Mouse (Mus musculus) ES-E14 (cell line): ENCODE measurements around the gene Kcnk15. TPM values are rescaled to one million over a fixed set of nuclear protein-coding genes. Genes with fewer than 3 reads are reported as not detected.

Experiments
- DNase-seq: peaks from one replicate; pipeline ENCODE4 v3.0.0-alpha.2; 2013; ENCODE audit warnings: low read depth, low spot score
- H3K27ac ChIP-seq: 2 replicates; pipeline ENCODE4 v1.5.1; 2012; ENCODE audit warnings: low read depth, mild to moderate bottlenecking, low read length, moderate library complexity, mixed read lengths; ENCODE audit not compliant: poor library complexity, insufficient read depth, severe bottlenecking
- H3K36me3 ChIP-seq: 2 replicates; pipeline ENCODE4 v1.6.1; 2012; ENCODE audit warnings: mild to moderate bottlenecking, low read length, moderate library complexity, mixed read lengths; ENCODE audit not compliant: control insufficient read depth, poor library complexity, insufficient read depth, severe bottlenecking
- H3K4me1 ChIP-seq, 2 experiments: fragments of 150-350 bp in 1 of 2; sonication (generic) in 1 of 2; 2 replicates each; pipeline ENCODE4 v1.6.1; 2012; ENCODE audit warnings: low read length in 2 of 2, mild to moderate bottlenecking in 1 of 2, mixed read lengths in 1 of 2; ENCODE audit not compliant: control insufficient read depth in 2 of 2, insufficient read depth in 2 of 2, poor library complexity in 1 of 2
- H3K4me3 ChIP-seq, 2 experiments: fragments of 150-350 bp in 1 of 2; sonication (generic) in 1 of 2; 2 replicates each; pipeline ENCODE4 v1.5.1; 2012; ENCODE audit warnings: low read length in 2 of 2, low read depth in 1 of 2, mild to moderate bottlenecking in 1 of 2, mixed read lengths in 1 of 2; ENCODE audit not compliant: insufficient read depth in 1 of 2, poor library complexity in 1 of 2, severe bottlenecking in 1 of 2
- H3K9ac ChIP-seq: 2 replicates; pipeline ENCODE4 v1.6.1; 2012; ENCODE audit warnings: low read depth, mild to moderate bottlenecking, low read length, mixed read lengths; ENCODE audit not compliant: poor library complexity, insufficient read depth, severe bottlenecking
- H3K9me3 ChIP-seq: fragments of 150-350 bp; sonication (generic); 2 replicates; pipeline ENCODE4 v1.6.1; 2012; ENCODE audit warnings: low read depth, mild to moderate bottlenecking, low read length; ENCODE audit not compliant: control insufficient read depth, insufficient read depth
- CHD2 ChIP-seq: IDR thresholded peaks from 2 replicates; pipeline ENCODE4 v1.6.1; 2014; ENCODE audit warnings: mild to moderate bottlenecking, low read depth, low read length, inconsistent platforms
- HCFC1 ChIP-seq: IDR thresholded peaks from 2 replicates; pipeline ENCODE4 v1.6.1; 2012; ENCODE audit warnings: low read length, inconsistent platforms, borderline replicate concordance; ENCODE audit not compliant: insufficient read depth
- MAFK ChIP-seq: IDR thresholded peaks from 2 replicates; pipeline ENCODE4 v1.6.1; 2014; ENCODE audit warnings: mild to moderate bottlenecking, low read depth, low read length, inconsistent platforms; ENCODE audit not compliant: insufficient read depth
- ZC3H11A ChIP-seq: IDR thresholded peaks from 2 replicates; pipeline ENCODE4 v1.6.1; 2012; ENCODE audit warnings: low read depth, mild to moderate bottlenecking, inconsistent platforms, low read length, borderline replicate concordance
- ZNF384 ChIP-seq: IDR thresholded peaks from 2 replicates; pipeline ENCODE4 v1.6.1; 2012; ENCODE audit warnings: low read depth, low read length, inconsistent platforms
- in situ Hi-C, 2 experiments: fragments of 600-800 bp; cut with MboI; formaldehyde crosslinking; loops; one replicate each; pipeline ENCODE4 v1.15.1; 2025; ENCODE audit warnings: low sequenced_read_pairs in 2 of 2, inconsistent platforms in 1 of 2; ENCODE audit not compliant: unreplicated experiment in 2 of 2
- total RNA-seq: library from RNA; depleted of rRNA; stranded (reverse); fragments of 300-350 nt; gene quantifications from 2 replicates; pipeline ENCODE4 v1.2.3, GENCODE M21; 2012

Gene Kcnk15
- total RNA-seq, 1 experiment = not detected

- TF ChIP-seq MAFK = no peak
- TF ChIP-seq HCFC1 = no peak
- TF ChIP-seq ZC3H11A = no peak
- no peak for TF ChIP-seq CHD2
- TF ChIP-seq ZNF384 = no peak
- Histone ChIP-seq H3K36me3 (no peaks in the 10 kb centered on the region), H3K9me3 (no peaks in the 10 kb centered on the region), H3K9ac (no peak overlapping the region), H3K27ac (no peak overlapping the region), H3K4me1 (peaks cover 0 to 3% of the 10 kb centered on the region in 2 experiments; a peak in 1 of 4 replicates), H3K4me3 (no peak overlapping the region)
- in situ Hi-C loops = loop anchor here (10.0 to 25.0 kb wide), 2 partner anchors 88 to 105 kb away; no protein-coding TSS in a partner anchor
- DNase-seq = no peak
Observed at GRCm38 (mm10) chr2:163857233-163857632, 3.8 kb downstream of the Kcnk15 start.

- no peaks in the 10 kb centered on the region for H3K36me3 ChIP-seq
- H3K9ac ChIP-seq = no peak overlapping the region
- in situ Hi-C loops = loop anchor here (10.0 to 25.0 kb wide), 2 partner anchors 86 to 104 kb away; no protein-coding TSS in a partner anchor
- peak overlapping the region; percentile 55 to 59 for H3K4me3 ChIP-seq
- TF ChIP-seq HCFC1 (no peak), MAFK (no peak), ZNF384 (no peak), ZC3H11A (no peak)
- no peaks in the 10 kb centered on the region for H3K9me3 ChIP-seq
- peaks cover 0 to 3% of the 10 kb centered on the region in 2 experiments; a peak in 1 of 4 replicates for H3K4me1 ChIP-seq
- H3K27ac ChIP-seq = no peak overlapping the region
- DNase-seq = no peak
Observed at GRCm38 (mm10) chr2:163858254-163858947, 5.0 kb downstream of the Kcnk15 start.

DNA sequence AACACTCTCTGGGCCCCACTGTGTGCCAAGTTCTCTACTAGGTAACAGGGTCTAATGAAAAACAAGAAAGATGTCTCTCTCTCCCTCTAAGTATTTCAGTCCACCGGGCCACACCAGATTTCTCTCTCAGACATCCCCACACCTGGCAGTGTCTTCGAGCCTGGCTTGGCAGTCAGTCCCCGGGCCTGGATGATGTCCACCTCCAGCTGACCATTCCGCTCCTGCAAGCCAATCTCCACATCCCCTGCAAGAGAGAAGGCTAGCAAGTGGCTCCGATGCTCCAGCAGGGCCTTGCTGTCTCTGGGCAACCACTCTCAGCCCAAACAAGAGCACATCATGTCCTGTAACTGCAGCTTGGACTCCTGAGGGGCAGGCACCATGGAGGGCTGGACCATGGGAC, 11.9 kb downstream of the Kcnk15 start:
- no peak overlapping the region for H3K27ac ChIP-seq
- TF ChIP-seq HCFC1 (no peak), MAFK (no peak), CHD2 (no peak), ZNF384 (no peak), ZC3H11A (no peak)
- in situ Hi-C loops = loop anchor here in 1 of 2 experiments (25.0 kb wide), 1 partner anchor 97 kb away; no protein-coding TSS in a partner anchor
- H3K36me3 ChIP-seq = no peaks in the 10 kb centered on the region
- DNase-seq = no peak
- no peaks in the 10 kb centered on the region for H3K9me3 ChIP-seq
- H3K4me1 ChIP-seq = no peaks in the 10 kb centered on the region
- no peak overlapping the region for H3K9ac ChIP-seq
- no peak overlapping the region for H3K4me3 ChIP-seq

DNA sequence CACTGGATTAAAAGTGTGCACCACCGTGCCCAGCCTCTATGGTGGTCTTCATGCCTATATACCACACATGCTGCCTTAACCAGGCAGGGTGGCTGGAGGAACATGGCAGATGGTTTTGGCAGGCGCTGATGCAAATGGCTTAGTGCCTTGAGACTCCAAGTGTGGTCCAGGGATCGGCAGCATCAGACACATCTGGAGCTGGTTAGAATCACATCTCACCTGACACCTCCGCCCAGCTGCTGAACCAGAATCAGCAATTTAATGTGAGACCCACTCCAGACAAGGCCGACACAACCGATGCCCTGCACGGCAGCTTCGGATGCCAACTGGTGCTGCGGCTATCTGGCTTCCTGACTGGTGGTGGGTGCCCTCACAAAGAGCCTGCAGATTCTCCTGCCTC, 12.6 kb downstream of the Kcnk15 start:
- Histone ChIP-seq H3K4me3 (no peak overlapping the region), H3K36me3 (no peaks in the 10 kb centered on the region), H3K27ac (no peak overlapping the region), H3K9me3 (no peaks in the 10 kb centered on the region), H3K4me1 (no peaks in the 10 kb centered on the region), H3K9ac (no peak overlapping the region)
- DNase-seq = no peak
- in situ Hi-C loops = loop anchor here in 1 of 2 experiments (25.0 kb wide), 1 partner anchor 96 kb away; no protein-coding TSS in a partner anchor
- TF ChIP-seq ZNF384 (no peak), ZC3H11A (no peak)

DNA sequence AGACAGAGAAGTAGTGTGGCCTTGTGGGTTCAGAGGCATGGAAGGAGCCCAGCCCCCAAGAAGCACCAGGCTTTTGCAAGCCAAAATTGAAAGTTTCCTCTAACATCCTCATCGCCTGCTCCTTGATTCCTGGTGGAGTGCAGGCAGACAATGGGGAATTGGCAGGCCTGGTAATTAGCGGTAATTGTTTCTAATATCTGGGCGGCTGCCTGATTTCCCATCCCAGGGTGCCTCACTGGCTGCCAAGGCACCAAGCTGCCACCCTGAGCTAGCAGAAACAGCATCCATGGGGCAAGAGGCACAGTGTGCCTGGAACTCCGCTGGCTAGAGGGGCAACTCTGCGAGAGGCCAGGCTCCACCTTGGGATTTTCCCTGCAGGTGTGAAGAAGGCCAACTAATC, 16.3 kb downstream of the Kcnk15 start:
- Histone ChIP-seq H3K27ac (no peak overlapping the region), H3K36me3 (peaks cover 2% of the 10 kb centered on the region; the same call in 1 of the 2 replicates), H3K4me3 (no peak overlapping the region), H3K4me1 (no peaks in the 10 kb centered on the region; a peak in 1 of 4 replicates), H3K9ac (no peak overlapping the region), H3K9me3 (no peaks in the 10 kb centered on the region)
- no peak for DNase-seq
- in situ Hi-C loops = loop anchor here in 1 of 2 experiments (25.0 kb wide), 1 partner anchor 93 kb away; no protein-coding TSS in a partner anchor
- TF ChIP-seq HCFC1 = no peak
- TF ChIP-seq CHD2 = no peak
- TF ChIP-seq MAFK = no peak
- TF ChIP-seq ZC3H11A = no peak
- TF ChIP-seq ZNF384 = no peak
